Mouse (Mus musculus): ENCODE results near the gene Usp42.

Gene Usp42

GRCm38 (mm10) chr5:143732180-143732891 is at the start of gene Usp42:
Usp42 (minus strand) TSS chr5:143732280.
- peak; percentile 45 for DNase-seq (ENCODE audit: extremely low read depth, low read depth, low spot score)

GRCm38 (mm10) chr5:143760508-143760907 is 28.4 kb upstream of the Usp42 start:
- DNase-seq (ENCODE audit: extremely low read depth, low read depth, low spot score): no peak

- DNase-seq (ENCODE audit: extremely low read depth, low read depth, low spot score): no peak
These were observed 27.5 kb upstream of the Usp42 start for GRCm38 (mm10) chr5:143759554-143759953.

DNA sequence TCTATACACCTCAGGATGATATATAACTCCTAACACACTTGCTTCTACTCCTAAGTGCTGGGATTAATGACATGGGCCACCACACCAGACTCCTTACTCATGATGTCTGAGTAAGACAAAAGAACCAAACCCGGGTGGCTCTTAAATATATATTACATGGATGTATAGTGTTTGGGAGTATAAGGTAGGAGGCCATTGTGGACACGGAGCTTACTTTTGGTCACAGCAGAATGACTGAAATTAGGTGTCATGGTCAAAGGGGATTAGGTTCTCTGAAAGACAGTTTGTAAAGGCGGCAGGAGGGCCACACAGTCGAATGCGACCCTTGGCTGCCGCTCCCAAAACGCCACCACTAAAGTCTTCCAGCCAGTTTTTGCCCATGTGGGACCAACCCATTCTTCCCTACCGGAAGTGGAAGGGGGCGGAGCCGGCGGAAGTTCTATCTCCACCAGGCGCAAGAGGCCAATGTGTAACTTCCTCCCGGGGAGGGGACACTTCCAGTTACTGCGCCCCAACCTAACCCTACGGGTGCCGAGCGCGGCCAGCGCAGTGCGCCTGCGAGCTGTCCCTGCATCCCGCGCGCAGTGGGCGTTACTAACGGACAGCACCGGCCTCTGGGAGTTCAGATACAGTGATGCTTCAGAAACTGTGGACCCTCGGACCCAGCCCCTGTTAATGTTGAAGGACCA is 25.8 kb upstream of the Usp42 start:
- DNase-seq (ENCODE audit: extremely low read depth, low read depth, low spot score): peak; percentile 16

GRCm38 (mm10) chr5:143755529-143756141 is 23.6 kb upstream of the Usp42 start:
- no peak for DNase-seq (ENCODE audit: extremely low read depth, low read depth, low spot score)

DNA sequence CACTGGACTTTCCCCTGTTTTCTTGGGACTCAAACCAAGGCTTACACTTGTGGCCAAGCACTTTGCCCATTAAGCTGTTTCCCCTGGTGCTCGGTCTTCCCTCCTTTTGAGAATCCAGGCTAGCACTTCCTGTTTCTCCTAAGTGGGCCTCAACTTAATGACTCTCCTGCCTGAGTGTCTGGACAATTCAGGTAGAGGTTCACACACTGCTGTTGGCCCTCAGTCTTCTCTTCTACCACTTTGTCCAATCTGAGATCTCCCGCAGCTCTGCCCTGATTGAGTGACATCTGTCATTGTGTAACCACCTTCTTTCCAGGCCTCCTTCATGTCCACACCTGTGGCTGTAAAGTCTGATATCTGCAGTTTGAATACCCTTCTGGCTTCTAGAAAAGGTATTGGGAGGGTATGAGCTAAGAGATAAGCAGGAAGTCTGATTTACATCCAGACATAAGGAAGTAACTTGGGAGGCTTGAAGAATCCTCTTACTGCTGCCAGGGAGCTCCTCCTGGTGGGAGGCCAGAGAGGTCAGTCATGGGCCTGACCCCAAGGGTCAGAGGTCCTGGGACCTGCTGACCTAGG is 17.6 kb upstream of the Usp42 start:
- DNase-seq (ENCODE audit: extremely low read depth, low read depth, low spot score): no peak

GRCm38 (mm10) chr5:143731483-143732112 is 482 bp downstream of the Usp42 start:
- DNase-seq (ENCODE audit: extremely low read depth, low read depth, low spot score): no peak

DNA sequence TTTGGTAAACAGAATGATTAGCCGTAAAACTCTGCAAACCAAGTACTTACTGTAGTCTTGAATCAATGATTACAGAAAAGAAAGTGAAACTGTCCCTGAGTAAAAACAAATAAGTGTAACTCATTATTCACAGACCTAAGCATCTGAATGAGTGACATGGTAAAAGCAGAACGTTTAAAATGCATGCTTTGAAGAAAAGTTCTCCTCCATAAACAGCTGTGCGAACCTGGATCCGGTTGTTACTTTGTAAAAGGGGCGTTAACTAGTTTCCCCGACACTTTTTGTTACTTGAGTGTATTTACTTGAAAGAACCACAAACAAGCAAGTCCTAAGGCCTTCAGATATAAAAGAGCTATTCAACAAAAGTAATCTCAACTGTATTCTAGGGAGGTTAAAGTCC is 1.2 kb downstream of the Usp42 start:
- no peak for DNase-seq (ENCODE audit: extremely low read depth, low read depth, low spot score)

DNA sequence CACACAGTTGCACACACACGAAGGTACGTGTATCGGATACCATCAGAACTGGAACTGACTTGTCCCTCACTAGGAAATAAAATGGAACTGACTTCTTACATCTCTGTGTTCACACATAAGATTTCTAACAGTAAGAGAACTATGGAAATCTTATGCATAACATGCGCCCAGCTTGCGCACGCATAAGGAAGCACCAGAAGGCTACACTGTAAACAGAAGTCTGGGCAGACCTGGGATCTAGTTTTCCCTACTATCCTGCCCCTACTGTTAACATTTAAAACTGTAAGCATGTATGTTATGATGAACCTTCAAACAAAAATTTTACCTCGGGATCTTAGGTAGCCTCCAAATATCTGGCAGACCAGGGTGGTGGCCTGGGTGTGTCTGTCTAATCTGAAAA is 10.1 kb downstream of the Usp42 start:
- no peak for DNase-seq (ENCODE audit: extremely low read depth, low read depth, low spot score)

DNA sequence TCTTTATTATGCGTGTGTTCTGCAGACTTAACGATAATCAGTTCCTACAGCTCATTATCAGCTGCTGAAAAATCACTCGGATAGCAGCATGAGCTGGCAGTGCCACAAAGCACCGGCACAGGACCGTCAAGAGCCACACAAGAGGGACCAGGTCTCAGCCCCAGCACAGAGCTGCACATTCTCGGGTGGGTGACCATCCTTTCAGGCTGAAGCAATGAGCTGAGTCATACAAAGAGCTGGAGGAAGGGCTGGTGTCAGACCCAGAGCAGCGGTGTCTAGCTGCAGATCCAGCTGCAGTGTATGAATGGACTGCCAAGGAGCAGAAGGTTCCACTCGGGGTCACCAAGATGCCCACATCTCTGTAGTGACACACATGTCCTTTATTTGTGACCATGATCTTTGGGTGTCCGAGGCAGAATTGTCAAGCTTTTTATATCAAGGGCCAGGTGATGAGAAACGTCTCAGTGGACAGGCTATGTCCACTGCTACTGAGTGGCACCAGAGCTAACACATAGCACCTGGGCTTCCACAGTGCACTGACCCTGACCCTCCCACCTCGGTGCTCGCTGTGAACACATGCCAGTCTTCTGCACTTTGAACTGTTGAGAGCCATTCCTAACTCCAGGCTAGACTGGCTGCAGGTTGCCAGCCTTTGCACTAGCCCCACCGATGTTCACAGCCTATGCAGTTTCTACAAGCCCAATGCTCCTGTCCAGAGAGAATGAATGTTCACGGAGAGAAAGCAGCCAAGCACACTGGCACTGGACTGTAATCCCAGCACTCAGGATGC is 19.9 kb downstream of the Usp42 start:
- no peak for DNase-seq (ENCODE audit: extremely low read depth, low read depth, low spot score)

GRCm38 (mm10) chr5:143711326-143711725 is 20.8 kb downstream of the Usp42 start:
- DNase-seq (ENCODE audit: extremely low read depth, low read depth, low spot score): no peak

GRCm38 (mm10) chr5:143706822-143707200 is 25.3 kb downstream of the Usp42 start:
- DNase-seq (ENCODE audit: extremely low read depth, low read depth, low spot score): no peak

- no peak for DNase-seq (ENCODE audit: extremely low read depth, low read depth, low spot score)
These were observed 25.9 kb downstream of the Usp42 start for GRCm38 (mm10) chr5:143706030-143706821.

DNA sequence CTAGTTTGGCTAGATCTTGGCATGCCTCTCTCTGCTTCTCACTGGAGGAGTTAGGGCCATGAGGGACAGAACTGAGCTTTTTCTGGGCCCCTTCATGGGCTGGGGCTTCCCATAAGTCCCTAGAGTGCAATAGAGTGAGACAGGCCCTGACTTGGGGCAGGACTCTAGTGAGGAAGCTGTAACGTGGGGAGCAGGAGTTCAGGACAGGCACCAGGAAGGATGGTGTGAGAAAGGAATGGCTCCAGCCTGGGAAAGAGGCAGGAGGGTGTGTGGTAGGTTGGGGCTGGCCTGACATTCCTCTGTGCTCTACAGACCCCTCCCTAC is 26.5 kb downstream of the Usp42 start:
- DNase-seq (ENCODE audit: extremely low read depth, low read depth, low spot score): no peak

DNA sequence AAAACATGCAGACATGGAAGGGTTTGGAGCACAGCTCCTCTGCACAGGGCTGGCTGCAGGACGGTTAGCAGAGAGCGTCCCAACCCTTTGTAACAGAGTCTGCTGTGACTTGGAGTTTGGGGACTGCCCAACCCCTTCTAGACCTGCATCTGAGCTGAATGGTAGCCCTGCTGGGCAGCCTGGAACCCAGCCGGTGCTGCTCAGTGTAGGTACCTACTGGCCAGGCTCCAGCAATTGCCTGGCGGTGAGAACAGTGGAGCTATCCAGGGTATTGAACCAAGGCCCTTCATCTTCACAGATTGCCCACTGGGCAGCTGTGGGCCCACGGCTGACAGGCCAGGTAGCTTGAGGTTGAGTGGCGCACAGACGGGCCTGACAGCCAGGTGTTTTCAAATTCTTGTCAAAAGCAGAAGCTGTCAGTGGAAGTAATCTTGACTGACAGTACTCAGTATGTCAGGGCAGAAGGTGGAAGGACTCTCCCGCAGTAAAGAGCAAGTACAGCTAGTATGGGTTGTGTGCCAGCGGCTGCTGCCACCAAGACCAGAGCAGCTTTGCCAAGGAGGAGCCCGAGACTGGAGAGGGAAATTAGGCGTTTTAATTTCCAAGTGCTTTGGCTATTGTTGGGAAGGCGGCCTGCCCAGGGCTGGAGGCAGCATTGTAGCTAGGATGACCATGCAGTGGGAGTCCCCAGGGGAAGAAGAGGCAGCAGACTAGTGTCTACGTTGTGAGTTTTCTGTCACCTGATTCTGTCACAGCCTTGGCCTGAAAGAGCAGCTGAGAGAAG is 27.0 kb downstream of the Usp42 start:
- DNase-seq (ENCODE audit: extremely low read depth, low read depth, low spot score): no peak

DNA sequence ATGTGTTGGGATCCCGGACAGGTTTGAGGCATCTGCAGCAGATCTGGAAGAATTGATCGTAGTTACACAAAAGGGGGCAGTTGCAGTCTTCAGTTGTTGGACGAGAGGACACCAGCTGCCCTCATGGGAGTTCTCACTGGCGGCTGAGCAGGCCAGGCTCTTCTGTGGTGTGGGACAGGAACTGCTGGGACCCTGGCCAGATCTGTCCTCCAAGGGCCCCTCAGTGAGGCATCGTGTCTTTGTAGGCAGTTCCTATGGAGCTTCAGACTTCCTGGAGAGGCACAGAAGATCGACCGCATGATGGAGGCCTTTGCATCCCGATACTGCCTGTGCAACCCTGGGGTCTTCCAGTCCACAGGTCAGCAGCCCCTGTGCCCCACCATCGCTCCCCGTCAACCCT is 31.0 kb downstream of the Usp42 start:
- no peak for DNase-seq (ENCODE audit: extremely low read depth, low read depth, low spot score)

GRCm38 (mm10) chr5:143700247-143700646 is 31.8 kb downstream of the Usp42 start:
- DNase-seq (ENCODE audit: extremely low read depth, low read depth, low spot score): no peak

DNA sequence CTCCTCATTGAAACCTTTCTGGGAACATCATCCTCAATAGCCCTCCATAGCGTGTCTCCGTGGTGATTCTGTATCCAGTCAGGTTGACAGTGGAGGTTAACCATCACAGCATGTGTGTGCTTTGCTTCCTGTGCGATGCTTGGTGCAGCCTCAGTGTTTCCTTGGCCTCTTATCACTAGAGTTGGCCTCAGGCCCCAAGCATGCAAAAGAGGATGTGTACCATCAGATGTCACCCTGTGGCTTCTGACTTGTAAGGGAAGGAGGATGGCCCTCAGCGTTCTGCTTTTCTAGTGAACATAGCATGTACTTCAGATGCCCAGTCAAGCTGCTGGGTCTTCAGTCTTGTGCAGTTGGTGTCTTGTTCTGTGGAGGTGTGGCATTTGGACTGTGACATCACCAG is 33.6 kb downstream of the Usp42 start:
- no peak for DNase-seq (ENCODE audit: extremely low read depth, low read depth, low spot score)

GRCm38 (mm10) chr5:143696323-143696722 is 35.8 kb downstream of the Usp42 start:
- no peak for DNase-seq (ENCODE audit: extremely low read depth, low read depth, low spot score)

Data from fat pad, adult 2 months (tissue).